Mouse (Mus musculus): Measurements from ENCODE around the gene Psma5.

Psma5 gene

GRCm38 (mm10) chr3:108304747-108305146, 48.0 kb downstream of the Psma5 start:
- DNase-seq (ENCODE audit: low read depth, low spot score) = no peak

- no peak for DNase-seq (ENCODE audit: low read depth, low spot score)
These were observed 49.7 kb downstream of the Psma5 start for GRCm38 (mm10) chr3:108306387-108306786.

GRCm38 (mm10) chr3:108307485-108307884, 50.8 kb downstream of the Psma5 start:
- no peak for DNase-seq (ENCODE audit: low read depth, low spot score)

- no peak for DNase-seq (ENCODE audit: low read depth, low spot score)
These were observed 54.2 kb downstream of the Psma5 start for GRCm38 (mm10) chr3:108310921-108311341.

- no peak for DNase-seq (ENCODE audit: low read depth, low spot score)
These were observed 55.0 kb downstream of the Psma5 start for GRCm38 (mm10) chr3:108311688-108312087.

- no peak for DNase-seq (ENCODE audit: low read depth, low spot score)
These were observed 55.7 kb downstream of the Psma5 start for GRCm38 (mm10) chr3:108312414-108312813.

GRCm38 (mm10) chr3:108313138-108313537, 56.4 kb downstream of the Psma5 start:
- DNase-seq (ENCODE audit: low read depth, low spot score) = no peak

- no peak for DNase-seq (ENCODE audit: low read depth, low spot score)
These were observed 57.4 kb downstream of the Psma5 start for GRCm38 (mm10) chr3:108314038-108314675.

GRCm38 (mm10) chr3:108318517-108318916, 61.8 kb downstream of the Psma5 start:
- DNase-seq (ENCODE audit: low read depth, low spot score) = no peak

GRCm38 (mm10) chr3:108321671-108322070, 64.9 kb downstream of the Psma5 start:
- no peak for DNase-seq (ENCODE audit: low read depth, low spot score)

GRCm38 (mm10) chr3:108322136-108322535, 65.4 kb downstream of the Psma5 start:
- DNase-seq (ENCODE audit: low read depth, low spot score) = no peak

GRCm38 (mm10) chr3:108322962-108323361, 66.2 kb downstream of the Psma5 start:
- DNase-seq (ENCODE audit: low read depth, low spot score) = no peak

GRCm38 (mm10) chr3:108324837-108325236, 68.1 kb downstream of the Psma5 start:
- DNase-seq (ENCODE audit: low read depth, low spot score) = no peak

GRCm38 (mm10) chr3:108325521-108325920, 68.8 kb downstream of the Psma5 start:
- DNase-seq (ENCODE audit: low read depth, low spot score) = no peak

GRCm38 (mm10) chr3:108327275-108327674, 70.5 kb downstream of the Psma5 start:
- DNase-seq (ENCODE audit: low read depth, low spot score) = no peak

- no peak for DNase-seq (ENCODE audit: low read depth, low spot score)
These were observed 71.2 kb downstream of the Psma5 start for GRCm38 (mm10) chr3:108327916-108328315.

- DNase-seq (ENCODE audit: low read depth, low spot score) = no peak
These were observed 71.7 kb downstream of the Psma5 start for GRCm38 (mm10) chr3:108328441-108328841.
